Mouse (Mus musculus) neural tube, embryonic 13.5 days (tissue): ENCODE measurements at regions not wholly inside any gene's neighbourhood (a gene's known extent, or its start where the extent isn't known, plus 50 kb on each side); places are given as distances from the start of the nearest gene placed in this dataset.

Source experiments
- ATAC-seq: fragments of 200-750 bp; cut with Nextera tagmentation; 2 replicates; pipeline ENCODE4 v1.8.0; 2017; ENCODE audit warnings: low read depth, mild to moderate bottlenecking, moderate TSS enrichment, moderate library complexity
- H3K27ac ChIP-seq: fragments of 300-500 bp; sonication (generic); replicated peaks from 2 replicates; pipeline ENCODE4 v1.5.1; 2015; ENCODE audit warnings: moderate library complexity, mild to moderate bottlenecking, inconsistent platforms
- H3K27me3 ChIP-seq: fragments of 300-500 bp; sonication (generic); 2 replicates; pipeline ENCODE4 v1.6.1; 2015; ENCODE audit warnings: mild to moderate bottlenecking, inconsistent platforms
- H3K36me3 ChIP-seq: fragments of 300-500 bp; sonication (generic); 2 replicates; pipeline ENCODE4 v1.6.1; 2015; ENCODE audit warnings: mild to moderate bottlenecking, inconsistent platforms
- H3K4me1 ChIP-seq: fragments of 300-500 bp; sonication (generic); replicated peaks from 2 replicates; pipeline ENCODE4 v1.6.1; 2015; ENCODE audit warnings: inconsistent platforms
- H3K4me2 ChIP-seq: fragments of 300-500 bp; sonication (generic); 2 replicates; pipeline ENCODE4 v1.6.1; 2015; ENCODE audit warnings: inconsistent platforms, mild to moderate bottlenecking, moderate library complexity
- H3K4me3 ChIP-seq: fragments of 300-500 bp; sonication (generic); 2 replicates; pipeline ENCODE4 v1.5.1; 2015; ENCODE audit warnings: mild to moderate bottlenecking, inconsistent platforms
- H3K9ac ChIP-seq: fragments of 300-500 bp; sonication (generic); 2 replicates; pipeline ENCODE4 v1.6.1; 2015; ENCODE audit warnings: moderate library complexity, mild to moderate bottlenecking, inconsistent platforms
- H3K9me3 ChIP-seq: fragments of 300-500 bp; sonication (generic); 2 replicates; pipeline ENCODE4 v1.6.1; 2016; ENCODE audit warnings: inconsistent platforms
- WGBS: fragments of 180-500 bp; shearing (Covaris S2); methylation state at CpG from one replicate; pipeline ENCODE4 v1.1.7; 2015; 5-methylcytosine and 5-hydroxymethylcytosine counted together

- Histone ChIP-seq H3K4me1 (no peaks in the 10 kb centered on the region), H3K9ac (no peak overlapping the region), H3K27ac (no peak overlapping the region), H3K4me2 (no peak overlapping the region), H3K27me3 (peaks cover 40% of the 10 kb centered on the region), H3K9me3 (no peaks in the 10 kb centered on the region), H3K36me3 (no peaks in the 10 kb centered on the region), H3K4me3 (no peak overlapping the region)
- ATAC-seq: no peak
- 62% methylated on average over 9 of the region's 9 CpGs for WGBS
Observed at GRCm38 (mm10) chrX:161635678-161636077, 81.2 kb upstream of the Rai2 start.

GRCm38 (mm10) chrX:161653106-161653505 lies 63.8 kb upstream of the Rai2 start:
- Histone ChIP-seq H3K9ac (no peak overlapping the region), H3K4me2 (no peak overlapping the region), H3K36me3 (no peaks in the 10 kb centered on the region), H3K9me3 (no peaks in the 10 kb centered on the region), H3K27ac (no peak overlapping the region), H3K27me3 (peaks cover 55% of the 10 kb centered on the region), H3K4me3 (no peak overlapping the region), H3K4me1 (no peaks in the 10 kb centered on the region)
- 74% methylated on average over 2 of the region's 2 CpGs for WGBS
- no peak for ATAC-seq

GRCm38 (mm10) chrX:161660106-161660505 lies 56.8 kb upstream of the Rai2 start:
- Histone ChIP-seq H3K27me3 (peaks cover 38% of the 10 kb centered on the region), H3K9ac (no peak overlapping the region), H3K27ac (no peak overlapping the region), H3K4me3 (no peak overlapping the region), H3K36me3 (no peaks in the 10 kb centered on the region), H3K4me1 (no peaks in the 10 kb centered on the region), H3K4me2 (no peak overlapping the region), H3K9me3 (no peaks in the 10 kb centered on the region)
- 77% methylated on average over 3 of the region's 3 CpGs for WGBS
- no peak for ATAC-seq

GRCm38 (mm10) chrX:161661936-161662335 lies 54.9 kb upstream of the Rai2 start:
- WGBS: 83% methylated on average over 2 of the region's 2 CpGs

More at GRCm38 (mm10) chrX:161661936-161662335, 54.9 kb upstream of the Rai2 start:
- H3K9ac ChIP-seq: no peak overlapping the region
- no peak overlapping the region for H3K27ac ChIP-seq
- H3K4me3 ChIP-seq: no peak overlapping the region
- no peaks in the 10 kb centered on the region for H3K9me3 ChIP-seq
- H3K27me3 ChIP-seq: peaks cover 38% of the 10 kb centered on the region
- no peaks in the 10 kb centered on the region for H3K4me1 ChIP-seq
- no peak overlapping the region for H3K4me2 ChIP-seq
- H3K36me3 ChIP-seq: no peaks in the 10 kb centered on the region
- ATAC-seq: no peak
